ENCODE assay signal across 12 mouse cellular contexts in genomic region chr2:16749302-16749909, GRCm38 (mm10).
"Had no signal": no experiment of that assay in that cellular context is flagged by ENCODE, and none has a peak within 500 bp of the region (broad histone marks: within the 10 kb centered on the region; RNA-seq: fewer than 3 reads in every experiment).

No protein-coding gene starts in this region.

- H3K27me3 ChIP-seq: limb, embryonic 15.5 days; liver, embryonic 12.5 days; lung, embryonic 15.5 days had no signal

- H3K4me2 ChIP-seq: limb, embryonic 15.5 days; liver, embryonic 12.5 days; lung, embryonic 15.5 days had no signal

- H3K4me3 ChIP-seq: limb, embryonic 15.5 days; liver, embryonic 12.5 days; lung, embryonic 15.5 days; myocyte had no signal

- H3K9ac ChIP-seq: limb, embryonic 15.5 days; liver, embryonic 12.5 days; lung, embryonic 15.5 days had no signal

- H3K4me1 ChIP-seq: limb, embryonic 15.5 days; liver, embryonic 12.5 days; lung, embryonic 15.5 days had no signal

- DNase-seq: kidney, adult 11 months; kidney, adult 9 months; kidney, postnatal 36 days; layer of hippocampus, adult 9-11 months; layer of hippocampus, postnatal 36 days; thymus, adult 18-20 months; thymus, postnatal 25 days had no signal

- H3K36me3 ChIP-seq: limb, embryonic 15.5 days; liver, embryonic 12.5 days; lung, embryonic 15.5 days had no signal

- ATAC-seq: liver, embryonic 12.5 days had no signal

- H3K9me3 ChIP-seq: limb, embryonic 15.5 days; liver, embryonic 12.5 days; lung, embryonic 15.5 days had no signal

- H3K27ac ChIP-seq: kidney, postnatal 0 days; limb, embryonic 15.5 days; liver, embryonic 12.5 days; lung, embryonic 15.5 days had no signal
